Mouse (Mus musculus): ENCODE data around the gene Tesmin. TPM values are rescaled to one million over a fixed set of nuclear protein-coding genes. Genes with fewer than 3 reads are reported as not detected.

The Tesmin gene
- total and polyA plus RNA-seq, 2 experiments from 2014 or later, result 1.1 to 2.9 TPM

DNA sequence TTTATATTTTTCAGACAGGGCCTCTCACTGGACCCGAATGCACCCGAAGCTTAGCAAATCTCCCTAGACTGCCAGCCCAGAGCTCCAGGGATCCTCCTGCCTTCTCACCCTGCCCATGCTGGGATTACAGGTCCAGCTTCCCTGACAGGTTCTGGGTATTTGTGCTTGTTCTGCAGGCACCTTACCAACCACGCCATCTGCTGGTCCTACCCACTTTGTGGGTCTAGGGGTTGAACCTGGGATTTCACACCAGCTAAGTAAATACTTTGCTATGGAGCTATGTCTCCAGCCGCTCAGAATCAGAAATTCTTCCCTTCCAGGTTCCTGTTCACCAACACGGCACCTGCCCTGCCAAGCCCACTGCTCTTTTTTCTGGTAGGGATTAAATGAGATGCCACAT is 49.3 kb downstream of the Tesmin start:
- peak; percentile 29; the same call in 1 of the 2 replicates for TF ChIP-seq CTCF (IDR thresholded peaks at IDR 0.05; ENCODE audit: low read depth)
- TF ChIP-seq EP300 (IDR thresholded peaks at IDR 0.05; ENCODE audit: low read depth), result no peak
- no peaks in the 10 kb centered on the region for H3K27me3 ChIP-seq (ENCODE audit: control insufficient read depth, insufficient read depth, low read length)
- no peaks in the 10 kb centered on the region for H3K36me3 ChIP-seq (replicated peaks; ENCODE audit: control insufficient read depth, insufficient read depth, low read length)
- H3K9me3 ChIP-seq (replicated peaks; ENCODE audit: control insufficient read depth, low read length), result no peaks in the 10 kb centered on the region
- H3K27ac ChIP-seq (ENCODE audit: low read depth), result no peak overlapping the region
- no peaks in the 10 kb centered on the region for H3K4me1 ChIP-seq (ENCODE audit: control insufficient read depth, insufficient read depth)
- no peak overlapping the region for H3K9ac ChIP-seq (replicated peaks; ENCODE audit: low read depth, low read length)
- no peak overlapping the region for H3K4me2 ChIP-seq (ENCODE audit: low read depth, low read length)
- ATAC-seq (ENCODE audit: insufficient read depth, low read depth), result no peak
- H3K4me3 ChIP-seq (ENCODE audit: low read depth, low read length), result no peak overlapping the region
- 65% methylated on average over 5 of the region's 5 CpGs for WGBS
- DNase-seq (ENCODE audit: low spot score), result no peak

DNA sequence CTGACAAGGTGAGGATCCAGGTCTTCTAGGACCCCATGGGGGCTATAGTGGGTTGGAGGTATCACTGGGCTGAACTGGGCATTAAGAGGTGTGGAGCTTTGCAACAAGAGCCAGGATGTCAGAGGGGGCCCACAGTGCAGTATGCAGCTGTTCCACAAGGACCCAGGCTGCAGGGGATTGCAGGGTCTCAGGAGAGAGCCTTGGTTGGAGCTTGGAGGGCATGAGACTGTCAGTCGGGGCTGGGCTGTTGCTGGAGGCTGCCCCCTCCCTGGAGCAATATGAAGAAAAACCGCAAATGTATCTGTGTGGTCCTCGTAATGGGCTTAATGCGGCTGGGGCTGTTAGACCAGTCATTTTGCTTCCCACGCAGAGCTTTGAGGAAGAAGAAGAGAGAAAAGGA is 52.0 kb downstream of the Tesmin start:
- H3K27ac ChIP-seq (ENCODE audit: low read depth), result no peak overlapping the region
- H3K36me3 ChIP-seq (replicated peaks; ENCODE audit: control insufficient read depth, insufficient read depth, low read length), result no peaks in the 10 kb centered on the region
- H3K27me3 ChIP-seq (ENCODE audit: control insufficient read depth, insufficient read depth, low read length), result no peaks in the 10 kb centered on the region
- no peak overlapping the region for H3K4me3 ChIP-seq (ENCODE audit: low read depth, low read length)
- H3K4me2 ChIP-seq (ENCODE audit: low read depth, low read length), result no peak overlapping the region
- no peaks in the 10 kb centered on the region for H3K9me3 ChIP-seq (replicated peaks; ENCODE audit: control insufficient read depth, low read length)
- 77% methylated on average over 5 of the region's 5 CpGs for WGBS
- H3K4me1 ChIP-seq (ENCODE audit: control insufficient read depth, insufficient read depth), result no peaks in the 10 kb centered on the region
- TF ChIP-seq CTCF (IDR thresholded peaks at IDR 0.05; ENCODE audit: low read depth), result no peak
- no peak for TF ChIP-seq EP300 (IDR thresholded peaks at IDR 0.05; ENCODE audit: low read depth)
- DNase-seq (ENCODE audit: low spot score), result no peak
- H3K9ac ChIP-seq (replicated peaks; ENCODE audit: low read depth, low read length), result no peak overlapping the region
- no peak for ATAC-seq (ENCODE audit: insufficient read depth, low read depth)

DNA sequence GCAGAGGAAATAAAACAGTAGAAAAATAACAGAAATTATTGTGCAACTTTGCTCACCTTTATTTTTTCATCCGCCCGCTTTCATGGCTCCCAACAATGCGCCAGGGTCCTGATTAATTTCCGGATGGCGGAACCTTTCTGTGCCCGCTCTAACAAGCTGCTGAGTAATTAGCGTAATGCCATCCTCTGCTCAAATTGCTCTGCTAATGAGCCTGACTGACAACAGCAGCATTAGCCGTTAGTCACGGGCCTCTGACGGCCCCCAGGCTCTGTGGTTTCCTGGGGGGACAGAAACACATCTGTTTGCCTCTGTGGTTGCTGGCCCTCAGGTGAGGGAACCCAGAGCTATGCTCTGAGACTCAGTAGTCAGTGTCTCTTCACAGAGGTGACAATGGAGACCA is 52.4 kb downstream of the Tesmin start:
- Histone ChIP-seq H3K9me3 (replicated peaks; ENCODE audit: control insufficient read depth, low read length) (no peaks in the 10 kb centered on the region), H3K4me3 (ENCODE audit: low read depth, low read length) (no peak overlapping the region), H3K27ac (ENCODE audit: low read depth) (no peak overlapping the region), H3K4me1 (ENCODE audit: control insufficient read depth, insufficient read depth) (no peaks in the 10 kb centered on the region), H3K27me3 (ENCODE audit: control insufficient read depth, insufficient read depth, low read length) (no peaks in the 10 kb centered on the region), H3K36me3 (replicated peaks; ENCODE audit: control insufficient read depth, insufficient read depth, low read length) (no peaks in the 10 kb centered on the region), H3K4me2 (ENCODE audit: low read depth, low read length) (no peak overlapping the region), H3K9ac (replicated peaks; ENCODE audit: low read depth, low read length) (no peak overlapping the region)
- ATAC-seq (ENCODE audit: insufficient read depth, low read depth) (no peak), DNase-seq (ENCODE audit: low spot score) (no peak)
- 73% methylated on average over 10 of the region's 10 CpGs for WGBS
- no peak for TF ChIP-seq EP300 (IDR thresholded peaks at IDR 0.05; ENCODE audit: low read depth)
- TF ChIP-seq CTCF (IDR thresholded peaks at IDR 0.05; ENCODE audit: low read depth), result no peak

DNA sequence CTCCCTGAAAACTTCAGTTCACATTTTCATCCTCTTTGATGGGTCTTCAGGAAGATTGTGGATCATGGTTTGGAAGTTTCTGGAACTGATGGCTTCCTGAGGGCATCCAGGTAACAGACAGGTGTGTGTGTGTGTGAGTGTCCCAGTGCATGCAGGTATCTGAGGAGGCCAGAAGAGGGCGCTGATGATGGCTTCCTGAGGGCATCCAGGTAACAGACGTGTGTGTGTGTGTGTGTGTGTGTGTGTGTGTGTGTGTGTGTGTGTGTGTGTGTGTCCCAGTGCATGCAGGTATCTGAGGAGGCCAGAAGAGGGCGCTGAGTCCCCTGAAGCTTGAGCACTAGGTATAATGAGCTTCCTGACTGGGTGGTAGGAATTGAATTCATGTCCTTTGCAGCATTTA is 58.7 kb downstream of the Tesmin start:
- Histone ChIP-seq H3K4me1 (ENCODE audit: control insufficient read depth, insufficient read depth) (no peaks in the 10 kb centered on the region), H3K4me3 (ENCODE audit: low read depth, low read length) (no peak overlapping the region), H3K27me3 (ENCODE audit: control insufficient read depth, insufficient read depth, low read length) (no peaks in the 10 kb centered on the region), H3K4me2 (ENCODE audit: low read depth, low read length) (no peak overlapping the region), H3K9me3 (replicated peaks; ENCODE audit: control insufficient read depth, low read length) (no peaks in the 10 kb centered on the region), H3K27ac (ENCODE audit: low read depth) (no peak overlapping the region), H3K36me3 (replicated peaks; ENCODE audit: control insufficient read depth, insufficient read depth, low read length) (no peaks in the 10 kb centered on the region), H3K9ac (replicated peaks; ENCODE audit: low read depth, low read length) (no peak overlapping the region)
- TF ChIP-seq EP300 (IDR thresholded peaks at IDR 0.05; ENCODE audit: low read depth), result no peak
- no peak for TF ChIP-seq CTCF (IDR thresholded peaks at IDR 0.05; ENCODE audit: low read depth)
- DNase-seq (ENCODE audit: low spot score) (no peak), ATAC-seq (ENCODE audit: insufficient read depth, low read depth) (no peak)
- 52% methylated on average over 3 of the region's 3 CpGs for WGBS

DNA sequence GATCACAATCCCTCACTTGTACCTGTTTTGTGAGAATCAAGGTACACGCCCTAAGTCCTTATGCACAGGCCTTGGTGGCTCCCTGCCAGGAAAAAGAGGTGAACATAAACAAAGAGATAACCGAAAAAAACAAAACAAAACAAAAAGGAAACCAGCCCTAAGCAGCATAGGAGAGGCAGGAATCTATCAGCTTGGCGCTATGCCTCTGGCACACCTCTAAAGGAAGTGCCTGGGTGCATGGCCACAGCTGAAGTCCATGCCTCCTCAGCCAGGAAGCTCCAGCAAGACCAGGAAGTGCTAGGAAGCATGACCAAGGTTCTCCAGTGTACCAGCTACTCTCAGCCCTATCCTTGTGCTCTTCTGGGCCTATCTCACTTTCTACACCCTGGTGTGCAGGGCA is 60.6 kb downstream of the Tesmin start:
- H3K36me3 ChIP-seq (replicated peaks; ENCODE audit: control insufficient read depth, insufficient read depth, low read length), result peaks cover 1% of the 10 kb centered on the region; the same call in 1 of the 2 replicates
- H3K27ac ChIP-seq (ENCODE audit: low read depth), result no peak overlapping the region
- DNase-seq (ENCODE audit: low spot score), result no peak
- no peak for TF ChIP-seq EP300 (IDR thresholded peaks at IDR 0.05; ENCODE audit: low read depth)
- TF ChIP-seq CTCF (IDR thresholded peaks at IDR 0.05; ENCODE audit: low read depth), result no peak
- no peak overlapping the region for H3K4me3 ChIP-seq (ENCODE audit: low read depth, low read length)
- no peaks in the 10 kb centered on the region for H3K9me3 ChIP-seq (replicated peaks; ENCODE audit: control insufficient read depth, low read length)
- H3K4me2 ChIP-seq (ENCODE audit: low read depth, low read length), result no peak overlapping the region
- no peaks in the 10 kb centered on the region for H3K27me3 ChIP-seq (ENCODE audit: control insufficient read depth, insufficient read depth, low read length)
- no peak overlapping the region for H3K9ac ChIP-seq (replicated peaks; ENCODE audit: low read depth, low read length)
- ATAC-seq (ENCODE audit: insufficient read depth, low read depth), result no peak
- H3K4me1 ChIP-seq (ENCODE audit: control insufficient read depth, insufficient read depth), result no peaks in the 10 kb centered on the region
- 63% methylated on average over 3 of the region's 3 CpGs for WGBS

DNA sequence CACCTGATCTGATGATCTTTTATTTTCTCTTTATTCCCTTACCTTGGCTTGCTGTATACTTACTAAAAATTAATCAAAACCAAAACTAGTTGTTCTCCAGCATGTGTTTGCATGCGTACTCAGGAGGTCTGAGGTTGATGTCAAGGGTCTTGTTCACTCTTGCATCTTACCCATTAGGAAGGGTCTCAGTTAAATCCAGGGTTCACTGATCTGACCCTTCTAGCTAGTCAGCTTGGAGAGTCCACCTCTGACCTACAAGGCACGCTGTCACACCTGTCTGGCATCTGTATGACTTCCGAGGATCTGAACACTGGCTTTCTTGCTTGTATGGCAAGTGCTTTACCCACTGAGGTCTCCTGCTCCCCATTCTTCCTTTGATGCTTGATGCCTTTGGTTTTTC is 62.1 kb downstream of the Tesmin start:
- no peak for ATAC-seq (ENCODE audit: insufficient read depth, low read depth)
- H3K36me3 ChIP-seq (replicated peaks; ENCODE audit: control insufficient read depth, insufficient read depth, low read length), result peaks cover 16% of the 10 kb centered on the region
- H3K27ac ChIP-seq (ENCODE audit: low read depth), result no peak overlapping the region
- no peaks in the 10 kb centered on the region for H3K4me1 ChIP-seq (ENCODE audit: control insufficient read depth, insufficient read depth)
- TF ChIP-seq CTCF (IDR thresholded peaks at IDR 0.05; ENCODE audit: low read depth) (no peak), EP300 (IDR thresholded peaks at IDR 0.05; ENCODE audit: low read depth) (no peak)
- no peaks in the 10 kb centered on the region for H3K27me3 ChIP-seq (ENCODE audit: control insufficient read depth, insufficient read depth, low read length)
- no peak overlapping the region for H3K9ac ChIP-seq (replicated peaks; ENCODE audit: low read depth, low read length)
- H3K4me3 ChIP-seq (ENCODE audit: low read depth, low read length), result no peak overlapping the region
- WGBS, result 91% methylated on average over 3 of the region's 3 CpGs
- no peak overlapping the region for H3K4me2 ChIP-seq (ENCODE audit: low read depth, low read length)
- no peaks in the 10 kb centered on the region for H3K9me3 ChIP-seq (replicated peaks; ENCODE audit: control insufficient read depth, low read length)
- DNase-seq (ENCODE audit: low spot score), result no peak
